Mouse (Mus musculus): ENCODE measurements at regions not wholly inside any gene's neighbourhood (a gene's known extent, or its start where the extent isn't known, plus 50 kb on each side); places are given as distances from the start of the nearest gene placed in this dataset.

GRCm38 (mm10) chr10:102836567-102837224 lies 193.3 kb downstream of the Alx1 start:
- WGBS, result 37% methylated on average over 4 of the region's 4 CpGs
- H3K27ac ChIP-seq, result no peak overlapping the region
- H3K4me2 ChIP-seq, result no peak overlapping the region
- no peak overlapping the region for H3K4me3 ChIP-seq
- no peak for ATAC-seq (ENCODE audit: borderline replicate concordance, extremely low read depth, low FRiP score, low TSS enrichment)
- no peak overlapping the region for H3K9ac ChIP-seq
- H3K4me1 ChIP-seq, result no peaks in the 10 kb centered on the region
- no peaks in the 10 kb centered on the region for H3K27me3 ChIP-seq
- no peaks in the 10 kb centered on the region for H3K9me3 ChIP-seq
- H3K36me3 ChIP-seq, result no peaks in the 10 kb centered on the region

GRCm38 (mm10) chr10:102835814-102836213 lies 194.2 kb downstream of the Alx1 start:
- Histone ChIP-seq H3K27me3 (no peaks in the 10 kb centered on the region), H3K9ac (no peak overlapping the region), H3K27ac (no peak overlapping the region), H3K4me3 (no peak overlapping the region), H3K9me3 (no peaks in the 10 kb centered on the region), H3K36me3 (no peaks in the 10 kb centered on the region), H3K4me1 (no peaks in the 10 kb centered on the region), H3K4me2 (no peak overlapping the region)
- WGBS, result 32% methylated on average over 1 of the region's 1 CpGs
- ATAC-seq (ENCODE audit: borderline replicate concordance, extremely low read depth, low FRiP score, low TSS enrichment), result no peak

- no peaks in the 10 kb centered on the region for H3K4me1 ChIP-seq
- no peak overlapping the region for H3K9ac ChIP-seq
- H3K27ac ChIP-seq, result no peak overlapping the region
- H3K9me3 ChIP-seq, result no peaks in the 10 kb centered on the region
- H3K4me2 ChIP-seq, result no peak overlapping the region
- H3K4me3 ChIP-seq, result no peak overlapping the region
- no peaks in the 10 kb centered on the region for H3K27me3 ChIP-seq
- no peak for ATAC-seq (ENCODE audit: borderline replicate concordance, extremely low read depth, low FRiP score, low TSS enrichment)
- WGBS, result 33% methylated on average over 3 of the region's 3 CpGs
- no peaks in the 10 kb centered on the region for H3K36me3 ChIP-seq
Observed at GRCm38 (mm10) chr10:102829606-102830005, 200.4 kb downstream of the Alx1 start.

GRCm38 (mm10) chr10:102823434-102823833 lies 206.6 kb downstream of the Alx1 start:
- H3K9me3 ChIP-seq, result no peaks in the 10 kb centered on the region
- H3K27me3 ChIP-seq, result no peaks in the 10 kb centered on the region
- ATAC-seq (ENCODE audit: borderline replicate concordance, extremely low read depth, low FRiP score, low TSS enrichment), result no peak
- no peak overlapping the region for H3K9ac ChIP-seq
- no peaks in the 10 kb centered on the region for H3K4me1 ChIP-seq
- H3K36me3 ChIP-seq, result no peaks in the 10 kb centered on the region
- no peak overlapping the region for H3K4me3 ChIP-seq
- no peak overlapping the region for H3K4me2 ChIP-seq
- H3K27ac ChIP-seq, result no peak overlapping the region

GRCm38 (mm10) chr10:102801391-102801790 lies 228.6 kb downstream of the Alx1 start:
- Histone ChIP-seq H3K9ac (no peak overlapping the region), H3K27me3 (no peaks in the 10 kb centered on the region), H3K36me3 (no peaks in the 10 kb centered on the region), H3K27ac (no peak overlapping the region), H3K9me3 (no peaks in the 10 kb centered on the region), H3K4me3 (no peak overlapping the region), H3K4me1 (no peaks in the 10 kb centered on the region), H3K4me2 (no peak overlapping the region)
- no peak for ATAC-seq (ENCODE audit: borderline replicate concordance, extremely low read depth, low FRiP score, low TSS enrichment)
- 72% methylated on average over 3 of the region's 3 CpGs for WGBS

GRCm38 (mm10) chr10:102779243-102779642 lies 250.8 kb downstream of the Alx1 start:
- H3K27me3 ChIP-seq, result no peaks in the 10 kb centered on the region
- no peaks in the 10 kb centered on the region for H3K9me3 ChIP-seq
- no peak overlapping the region for H3K27ac ChIP-seq
- H3K4me2 ChIP-seq, result no peak overlapping the region
- H3K4me3 ChIP-seq, result no peak overlapping the region
- WGBS, result 59% methylated on average over 2 of the region's 2 CpGs
- no peaks in the 10 kb centered on the region for H3K4me1 ChIP-seq
- no peak for ATAC-seq (ENCODE audit: borderline replicate concordance, extremely low read depth, low FRiP score, low TSS enrichment)
- H3K36me3 ChIP-seq, result no peaks in the 10 kb centered on the region
- no peak overlapping the region for H3K9ac ChIP-seq

- Histone ChIP-seq H3K36me3 (no peaks in the 10 kb centered on the region), H3K27me3 (no peaks in the 10 kb centered on the region), H3K4me2 (no peak overlapping the region), H3K9ac (no peak overlapping the region), H3K27ac (no peak overlapping the region), H3K9me3 (no peaks in the 10 kb centered on the region), H3K4me1 (no peaks in the 10 kb centered on the region), H3K4me3 (no peak overlapping the region)
- 53% methylated on average over 4 of the region's 4 CpGs for WGBS
- no peak for ATAC-seq (ENCODE audit: borderline replicate concordance, extremely low read depth, low FRiP score, low TSS enrichment)
Observed at GRCm38 (mm10) chr10:102763696-102764095, 251.7 kb downstream of the Rassf9 start.

- Histone ChIP-seq H3K9me3 (no peaks in the 10 kb centered on the region), H3K9ac (no peak overlapping the region), H3K27ac (no peak overlapping the region), H3K4me2 (no peak overlapping the region), H3K4me1 (no peaks in the 10 kb centered on the region), H3K27me3 (no peaks in the 10 kb centered on the region), H3K36me3 (no peaks in the 10 kb centered on the region), H3K4me3 (no peak overlapping the region)
- no peak for ATAC-seq (ENCODE audit: borderline replicate concordance, extremely low read depth, low FRiP score, low TSS enrichment)
- WGBS, result 60% methylated on average over 2 of the region's 2 CpGs
Observed at GRCm38 (mm10) chr10:102762378-102762777, 250.4 kb downstream of the Rassf9 start.

GRCm38 (mm10) chr10:102735207-102735606 lies 223.2 kb downstream of the Rassf9 start:
- H3K9ac ChIP-seq, result no peak overlapping the region
- H3K4me3 ChIP-seq, result no peak overlapping the region
- H3K27me3 ChIP-seq, result no peaks in the 10 kb centered on the region
- no peak overlapping the region for H3K27ac ChIP-seq
- no peak; the same call in 1 of the 2 replicates for ATAC-seq (ENCODE audit: borderline replicate concordance, extremely low read depth, low FRiP score, low TSS enrichment)
- H3K4me1 ChIP-seq, result no peaks in the 10 kb centered on the region
- no peak overlapping the region for H3K4me2 ChIP-seq
- H3K36me3 ChIP-seq, result no peaks in the 10 kb centered on the region
- no peaks in the 10 kb centered on the region for H3K9me3 ChIP-seq
- WGBS, result 28% methylated on average over 3 of the region's 3 CpGs

GRCm38 (mm10) chr10:102732420-102732819 lies 220.4 kb downstream of the Rassf9 start:
- no peak for ATAC-seq (ENCODE audit: borderline replicate concordance, extremely low read depth, low FRiP score, low TSS enrichment)
- H3K27ac ChIP-seq, result no peak overlapping the region
- 63% methylated on average over 6 of the region's 6 CpGs for WGBS
- no peak overlapping the region for H3K4me3 ChIP-seq
- H3K36me3 ChIP-seq, result no peaks in the 10 kb centered on the region
- H3K9me3 ChIP-seq, result no peaks in the 10 kb centered on the region
- no peaks in the 10 kb centered on the region for H3K4me1 ChIP-seq
- H3K9ac ChIP-seq, result no peak overlapping the region
- H3K4me2 ChIP-seq, result no peak overlapping the region
- no peaks in the 10 kb centered on the region for H3K27me3 ChIP-seq

GRCm38 (mm10) chr10:102712263-102712662 lies 200.2 kb downstream of the Rassf9 start:
- H3K9ac ChIP-seq, result no peak overlapping the region
- no peaks in the 10 kb centered on the region for H3K36me3 ChIP-seq
- H3K27me3 ChIP-seq, result no peaks in the 10 kb centered on the region
- no peak overlapping the region for H3K27ac ChIP-seq
- no peak overlapping the region for H3K4me3 ChIP-seq
- no peak for ATAC-seq (ENCODE audit: borderline replicate concordance, extremely low read depth, low FRiP score, low TSS enrichment)
- H3K4me1 ChIP-seq, result no peaks in the 10 kb centered on the region
- 54% methylated on average over 2 of the region's 2 CpGs for WGBS
- H3K4me2 ChIP-seq, result no peak overlapping the region
- no peaks in the 10 kb centered on the region for H3K9me3 ChIP-seq

GRCm38 (mm10) chr10:102705848-102706247 lies 193.8 kb downstream of the Rassf9 start:
- Histone ChIP-seq H3K4me1 (no peaks in the 10 kb centered on the region), H3K9me3 (no peaks in the 10 kb centered on the region), H3K4me3 (no peak overlapping the region), H3K36me3 (no peaks in the 10 kb centered on the region), H3K9ac (no peak overlapping the region), H3K27me3 (no peaks in the 10 kb centered on the region), H3K4me2 (no peak overlapping the region), H3K27ac (no peak overlapping the region)
- WGBS, result 85% methylated on average over 3 of the region's 3 CpGs
- ATAC-seq (ENCODE audit: borderline replicate concordance, extremely low read depth, low FRiP score, low TSS enrichment), result no peak

- no peak overlapping the region for H3K4me2 ChIP-seq
- no peaks in the 10 kb centered on the region for H3K36me3 ChIP-seq
- no peaks in the 10 kb centered on the region for H3K27me3 ChIP-seq
- H3K9ac ChIP-seq, result no peak overlapping the region
- no peak overlapping the region for H3K27ac ChIP-seq
- no peak for ATAC-seq (ENCODE audit: borderline replicate concordance, extremely low read depth, low FRiP score, low TSS enrichment)
- no peaks in the 10 kb centered on the region for H3K9me3 ChIP-seq
- H3K4me3 ChIP-seq, result no peak overlapping the region
- no peaks in the 10 kb centered on the region for H3K4me1 ChIP-seq
- WGBS, result 69% methylated on average over 2 of the region's 2 CpGs
Observed at GRCm38 (mm10) chr10:102694810-102695209, 182.8 kb downstream of the Rassf9 start.

All from lung, embryonic 15.5 days (tissue).